Mouse (Mus musculus) midbrain, embryonic 11.5 days (tissue): ENCODE measurements at regions not wholly inside any gene's neighbourhood (a gene's known extent, or its start where the extent isn't known, plus 50 kb on each side); places are given as distances from the start of the nearest gene placed in this dataset.

Experiments used
- ATAC-seq: fragments of 200-750 bp; cut with Nextera tagmentation; 2 replicates; pipeline ENCODE4 v1.8.0; 2017; ENCODE audit warnings: moderate TSS enrichment, moderate library complexity; ENCODE audit not compliant: low FRiP score
- DNase-seq: peaks from one replicate; pipeline ENCODE4 v3.0.0; 2015; ENCODE audit warnings: low spot score; ENCODE audit errors: missing footprints
- H3K27ac ChIP-seq: fragments of 300-500 bp; sonication (generic); 2 replicates; pipeline ENCODE4 v1.5.1; 2014; ENCODE audit warnings: low read depth, low read length
- H3K27me3 ChIP-seq: fragments of 300-500 bp; sonication (generic); 2 replicates; pipeline ENCODE4 v1.6.1; 2014; ENCODE audit warnings: mild to moderate bottlenecking, low read length, moderate library complexity, mixed read lengths; ENCODE audit not compliant: control insufficient read depth, insufficient read depth
- H3K36me3 ChIP-seq: fragments of 300-500 bp; sonication (generic); 2 replicates; pipeline ENCODE4 v1.6.1; 2014; ENCODE audit warnings: mild to moderate bottlenecking, low read length, moderate library complexity, mixed read lengths; ENCODE audit not compliant: control insufficient read depth, insufficient read depth
- H3K4me1 ChIP-seq: fragments of 300-500 bp; sonication (generic); 2 replicates; pipeline ENCODE4 v1.6.1; 2014; ENCODE audit warnings: low read length; ENCODE audit not compliant: control insufficient read depth, insufficient read depth
- H3K4me2 ChIP-seq: fragments of 300-500 bp; sonication (generic); 2 replicates; pipeline ENCODE4 v1.6.1; 2014; ENCODE audit warnings: mild to moderate bottlenecking, moderate library complexity
- H3K4me3 ChIP-seq: fragments of 300-500 bp; sonication (generic); 2 replicates; pipeline ENCODE4 v1.5.1; 2014; ENCODE audit warnings: low read depth, low read length
- H3K9ac ChIP-seq: fragments of 300-500 bp; sonication (generic); 2 replicates; pipeline ENCODE4 v1.6.1; 2014; ENCODE audit warnings: low read length
- H3K9me3 ChIP-seq: fragments of 300-500 bp; sonication (generic); 2 replicates; pipeline ENCODE4 v1.6.1; 2016; ENCODE audit warnings: low read length; ENCODE audit not compliant: control insufficient read depth
- WGBS: fragments of 180-500 bp; shearing (Covaris S2); extraction: QIAGEN DNeasy Blood & Tissue Kit; methylation state at CpG from one replicate; pipeline ENCODE4 v1.1.7; 2014; 5-methylcytosine and 5-hydroxymethylcytosine counted together

GRCm38 (mm10) chr8:126174451-126174850 is 123.9 kb upstream of the Slc35f3 start:
- H3K4me1 ChIP-seq, result no peaks in the 10 kb centered on the region
- H3K9me3 ChIP-seq, result no peaks in the 10 kb centered on the region
- no peaks in the 10 kb centered on the region for H3K27me3 ChIP-seq
- ATAC-seq, result no peak
- no peak for DNase-seq
- no peak overlapping the region for H3K27ac ChIP-seq
- 84% methylated on average over 7 of the region's 7 CpGs for WGBS
- H3K9ac ChIP-seq, result no peak overlapping the region
- H3K4me2 ChIP-seq, result no peak overlapping the region
- no peaks in the 10 kb centered on the region for H3K36me3 ChIP-seq
- no peak overlapping the region for H3K4me3 ChIP-seq

- ATAC-seq (no peak), DNase-seq (no peak)
- Histone ChIP-seq H3K4me1 (no peaks in the 10 kb centered on the region), H3K27ac (no peak overlapping the region), H3K9me3 (no peaks in the 10 kb centered on the region), H3K4me2 (no peak overlapping the region), H3K27me3 (no peaks in the 10 kb centered on the region), H3K4me3 (no peak overlapping the region), H3K9ac (no peak overlapping the region), H3K36me3 (no peaks in the 10 kb centered on the region)
- 92% methylated on average over 7 of the region's 7 CpGs for WGBS
These were observed 122.1 kb upstream of the Slc35f3 start for GRCm38 (mm10) chr8:126176305-126176704.

GRCm38 (mm10) chr8:126177855-126178254 is 120.5 kb upstream of the Slc35f3 start:
- WGBS, result 83% methylated on average over 10 of the region's 10 CpGs
- Histone ChIP-seq H3K4me3 (no peak overlapping the region), H3K27ac (no peak overlapping the region), H3K9ac (no peak overlapping the region), H3K4me1 (no peaks in the 10 kb centered on the region), H3K36me3 (no peaks in the 10 kb centered on the region), H3K27me3 (no peaks in the 10 kb centered on the region), H3K9me3 (no peaks in the 10 kb centered on the region), H3K4me2 (no peak overlapping the region)
- DNase-seq (no peak), ATAC-seq (no peak)

GRCm38 (mm10) chr8:126188741-126189285 is 109.5 kb upstream of the Slc35f3 start:
- no peaks in the 10 kb centered on the region for H3K9me3 ChIP-seq
- no peak overlapping the region for H3K4me2 ChIP-seq
- no peak overlapping the region for H3K4me3 ChIP-seq
- no peak for DNase-seq
- no peak overlapping the region for H3K27ac ChIP-seq
- 70% methylated on average over 5 of the region's 5 CpGs for WGBS
- no peaks in the 10 kb centered on the region for H3K27me3 ChIP-seq
- H3K9ac ChIP-seq, result no peak overlapping the region
- H3K36me3 ChIP-seq, result no peaks in the 10 kb centered on the region
- no peaks in the 10 kb centered on the region for H3K4me1 ChIP-seq
- ATAC-seq, result no peak

GRCm38 (mm10) chr8:126195616-126196015 is 102.7 kb upstream of the Slc35f3 start:
- DNase-seq (no peak), ATAC-seq (no peak)
- Histone ChIP-seq H3K9ac (no peak overlapping the region), H3K27me3 (no peaks in the 10 kb centered on the region), H3K9me3 (no peaks in the 10 kb centered on the region), H3K36me3 (no peaks in the 10 kb centered on the region), H3K4me2 (no peak overlapping the region), H3K4me3 (no peak overlapping the region), H3K27ac (no peak overlapping the region), H3K4me1 (no peaks in the 10 kb centered on the region)
- WGBS, result 88% methylated on average over 2 of the region's 2 CpGs

- Histone ChIP-seq H3K4me3 (no peak overlapping the region), H3K9me3 (no peaks in the 10 kb centered on the region), H3K27ac (no peak overlapping the region), H3K4me1 (no peaks in the 10 kb centered on the region), H3K9ac (no peak overlapping the region), H3K36me3 (no peaks in the 10 kb centered on the region), H3K27me3 (no peaks in the 10 kb centered on the region), H3K4me2 (no peak overlapping the region)
- ATAC-seq (no peak), DNase-seq (no peak)
- 91% methylated on average over 8 of the region's 8 CpGs for WGBS
These were observed 87.8 kb upstream of the Slc35f3 start for GRCm38 (mm10) chr8:126210561-126210960.

GRCm38 (mm10) chr8:126212802-126213201 is 85.6 kb upstream of the Slc35f3 start:
- Histone ChIP-seq H3K4me3 (no peak overlapping the region), H3K36me3 (no peaks in the 10 kb centered on the region)

GRCm38 (mm10) chr8:126214571-126214970 is 83.8 kb upstream of the Slc35f3 start:
- Histone ChIP-seq H3K27me3 (no peaks in the 10 kb centered on the region), H3K4me1 (no peaks in the 10 kb centered on the region), H3K9ac (no peak overlapping the region), H3K9me3 (no peaks in the 10 kb centered on the region), H3K36me3 (no peaks in the 10 kb centered on the region), H3K27ac (no peak overlapping the region), H3K4me3 (no peak overlapping the region), H3K4me2 (no peak overlapping the region)
- DNase-seq, result no peak
- WGBS, result 28% methylated on average over 1 of the region's 1 CpGs
- no peak for ATAC-seq

More at GRCm38 (mm10) chr8:126212802-126213201, 85.6 kb upstream of the Slc35f3 start:
- Histone ChIP-seq H3K9me3 (no peaks in the 10 kb centered on the region), H3K27me3 (no peaks in the 10 kb centered on the region), H3K4me2 (no peak overlapping the region), H3K27ac (no peak overlapping the region), H3K9ac (no peak overlapping the region), H3K4me1 (no peaks in the 10 kb centered on the region)
- DNase-seq (no peak), ATAC-seq (no peak)
- WGBS, result 90% methylated on average over 5 of the region's 5 CpGs

- ATAC-seq (no peak), DNase-seq (no peak)
- Histone ChIP-seq H3K36me3 (no peaks in the 10 kb centered on the region), H3K4me1 (no peaks in the 10 kb centered on the region), H3K4me3 (no peak overlapping the region), H3K27me3 (no peaks in the 10 kb centered on the region), H3K9me3 (no peaks in the 10 kb centered on the region; the same call in 1 of the 2 replicates), H3K9ac (no peak overlapping the region), H3K27ac (no peak overlapping the region), H3K4me2 (no peak overlapping the region)
- 84% methylated on average over 5 of the region's 5 CpGs for WGBS
These were observed 82.0 kb upstream of the Slc35f3 start for GRCm38 (mm10) chr8:126216391-126216790.
